Mouse (Mus musculus) CH12.LX (cell line): ENCODE measurements around the gene Plce1. TPM values are rescaled to one million over a fixed set of nuclear protein-coding genes. Genes with fewer than 3 reads are reported as not detected.

ENCODE experiments used
- DNase-seq: peaks from one replicate; pipeline ENCODE4 v3.0.0-alpha.2; 2013; ENCODE audit errors: extremely low read depth
- H3K27ac ChIP-seq: 2 replicates; pipeline ENCODE4 v1.5.1; 2012; ENCODE audit warnings: low read depth, mild to moderate bottlenecking, control low read depth, moderate library complexity; ENCODE audit not compliant: insufficient read depth
- H3K27me3 ChIP-seq: replicated peaks from 2 replicates; pipeline ENCODE3; 2012; ENCODE audit warnings: inconsistent platforms
- H3K36me3 ChIP-seq, 2 experiments: replicated peaks in 1 of 2; 2 replicates each; pipeline versions ENCODE3 to v1.6.1; 2012; ENCODE audit warnings: inconsistent platforms in 1 of 2, low read length in 1 of 2, mild to moderate bottlenecking in 1 of 2, mixed read lengths in 1 of 2, moderate library complexity in 1 of 2; ENCODE audit not compliant: control insufficient read depth in 1 of 2, insufficient read depth in 1 of 2
- H3K4me1 ChIP-seq, 2 experiments: 2 replicates each; pipeline ENCODE4 v1.6.1; 2012; ENCODE audit warnings: inconsistent platforms in 1 of 2, moderate library complexity in 1 of 2; ENCODE audit not compliant: insufficient read depth in 2 of 2, control insufficient read depth in 1 of 2
- H3K4me2 ChIP-seq: 2 replicates; pipeline ENCODE4 v1.6.1; 2012; ENCODE audit warnings: low read depth, mild to moderate bottlenecking, control low read depth; ENCODE audit not compliant: poor library complexity, insufficient read depth, severe bottlenecking
- H3K4me3 ChIP-seq, 3 experiments: fragments of 150-350 bp in 1 of 3; sonication (generic) in 1 of 3; replicated peaks in 1 of 3; 2 replicates each; pipeline versions ENCODE3 to v1.5.1; 2011 to 2012; ENCODE audit warnings: low read depth in 2 of 3, low read length in 2 of 3, mild to moderate bottlenecking in 2 of 3, moderate library complexity in 2 of 3, control low read depth in 1 of 3, improper control_type of control experiment in 1 of 3, inconsistent platforms in 1 of 3, mixed read lengths in 1 of 3; ENCODE audit not compliant: poor library complexity in 1 of 3
- H3K79me2 ChIP-seq: replicated peaks from 2 replicates; pipeline ENCODE4 v1.6.1; 2012; ENCODE audit warnings: mild to moderate bottlenecking, moderate library complexity; ENCODE audit not compliant: control insufficient read depth, poor library complexity, insufficient read depth, severe bottlenecking; ENCODE audit errors: extremely low read depth
- H3K9ac ChIP-seq: 2 replicates; pipeline ENCODE4 v1.6.1; 2012; ENCODE audit warnings: low read depth, mild to moderate bottlenecking, control low read depth, moderate library complexity; ENCODE audit not compliant: insufficient read depth
- H3K9me3 ChIP-seq: replicated peaks from 2 replicates; pipeline ENCODE3; 2012; ENCODE audit warnings: low read length, inconsistent platforms, mixed read lengths
- BHLHE40 ChIP-seq: IDR thresholded peaks from 2 replicates; pipeline ENCODE4 v1.6.1; 2011; ENCODE audit warnings: mild to moderate bottlenecking, low read depth, low read length, improper control_type of control experiment
- CHD1 ChIP-seq: IDR thresholded peaks from 2 replicates; pipeline ENCODE4 v1.6.1; 2012; ENCODE audit warnings: low read depth, low read length, improper control_type of control experiment, inconsistent platforms
- CHD2 ChIP-seq: IDR thresholded peaks from 2 replicates; pipeline ENCODE4 v1.6.1; 2011; ENCODE audit warnings: low read length, improper control_type of control experiment
- CTCF ChIP-seq, 2 experiments: IDR thresholded peaks in 1 of 2; conservative IDR thresholded peaks in 1 of 2; 2 replicates each; pipeline ENCODE4 v1.5.1; 2011 to 2012; ENCODE audit warnings: low read depth in 2 of 2, low read length in 2 of 2, improper control_type of control experiment in 1 of 2, inconsistent platforms in 1 of 2, mild to moderate bottlenecking in 1 of 2, moderate library complexity in 1 of 2
- E2F4 ChIP-seq: IDR thresholded peaks from 2 replicates; pipeline ENCODE4 v1.6.1; 2011; ENCODE audit warnings: low read depth, low read length, improper control_type of control experiment; ENCODE audit not compliant: insufficient replicate concordance
- EP300 ChIP-seq: IDR thresholded peaks from 2 replicates; pipeline ENCODE4 v1.6.1; 2011; ENCODE audit warnings: low read length, improper control_type of control experiment
- ETS1 ChIP-seq: conservative IDR thresholded peaks from 2 replicates; pipeline ENCODE4 v1.6.1; 2012; ENCODE audit warnings: low read depth, mild to moderate bottlenecking, inconsistent platforms, low read length, improper control_type of control experiment, moderate library complexity
- GABPA ChIP-seq: IDR thresholded peaks from 2 replicates; pipeline ENCODE4 v1.6.1; 2012; ENCODE audit warnings: low read depth, low read length, improper control_type of control experiment, inconsistent platforms; ENCODE audit not compliant: insufficient replicate concordance
- HCFC1 ChIP-seq: IDR thresholded peaks from 2 replicates; pipeline ENCODE4 v1.6.1; 2012; ENCODE audit warnings: low read depth, mild to moderate bottlenecking, inconsistent platforms, low read length, improper control_type of control experiment
- JUN ChIP-seq: IDR thresholded peaks from 2 replicates; pipeline ENCODE4 v1.6.1; 2011; ENCODE audit warnings: low read depth, mild to moderate bottlenecking, low read length, improper control_type of control experiment, moderate library complexity; ENCODE audit not compliant: insufficient read depth
- JUND ChIP-seq: conservative IDR thresholded peaks from 2 replicates; pipeline ENCODE4 v1.6.1; 2011; ENCODE audit warnings: low read depth, low read length, improper control_type of control experiment
- KAT2A ChIP-seq: IDR thresholded peaks from 2 replicates; pipeline ENCODE4 v1.6.1; 2012; ENCODE audit warnings: low read length, improper control_type of control experiment, inconsistent platforms; ENCODE audit not compliant: insufficient replicate concordance
- MAFK ChIP-seq: IDR thresholded peaks from 2 replicates; pipeline ENCODE4 v1.6.1; 2011; ENCODE audit warnings: low read length, improper control_type of control experiment; ENCODE audit not compliant: insufficient replicate concordance
- MAX ChIP-seq: IDR thresholded peaks from 2 replicates; pipeline ENCODE4 v1.6.1; 2011; ENCODE audit warnings: low read length, improper control_type of control experiment
- MAZ ChIP-seq: IDR thresholded peaks from 2 replicates; pipeline ENCODE4 v1.6.1; 2012; ENCODE audit warnings: low read depth, mild to moderate bottlenecking, inconsistent platforms, low read length, improper control_type of control experiment, moderate library complexity
- NELFE ChIP-seq: IDR thresholded peaks from 2 replicates; pipeline ENCODE4 v1.6.1; 2011; ENCODE audit warnings: low read depth, low read length, improper control_type of control experiment
- PAX5 ChIP-seq: IDR thresholded peaks from 2 replicates; pipeline ENCODE4 v1.6.1; 2012; ENCODE audit warnings: low read length, inconsistent platforms, mixed read lengths
- POLR2A ChIP-seq: IDR thresholded peaks from 2 replicates; pipeline ENCODE4 v1.6.1; 2011; ENCODE audit warnings: low read depth, mild to moderate bottlenecking, improper control_type of control experiment, low read length
- RAD21 ChIP-seq: IDR thresholded peaks from 2 replicates; pipeline ENCODE4 v1.6.1; 2011; ENCODE audit warnings: low read depth, mild to moderate bottlenecking, low read length, improper control_type of control experiment, moderate library complexity
- RCOR1 ChIP-seq: conservative IDR thresholded peaks from 2 replicates; pipeline ENCODE4 v1.6.1; 2012; ENCODE audit warnings: low read depth, mild to moderate bottlenecking, inconsistent platforms, low read length, improper control_type of control experiment
- SMC3 ChIP-seq: IDR thresholded peaks from 2 replicates; pipeline ENCODE4 v1.6.1; 2011; ENCODE audit warnings: low read depth, low read length, improper control_type of control experiment
- TCF12 ChIP-seq: IDR thresholded peaks from 2 replicates; pipeline ENCODE4 v1.6.1; 2014; ENCODE audit warnings: low read depth, mild to moderate bottlenecking, inconsistent platforms, low read length, improper control_type of control experiment
- UBTF ChIP-seq: IDR thresholded peaks from 2 replicates; pipeline ENCODE4 v1.6.1; 2012; ENCODE audit warnings: low read depth, mild to moderate bottlenecking, inconsistent platforms, low read length, improper control_type of control experiment, moderate library complexity
- USF1 ChIP-seq: IDR thresholded peaks from 2 replicates; pipeline ENCODE4 v1.6.1; 2014; ENCODE audit warnings: low read depth, mild to moderate bottlenecking, inconsistent platforms, low read length, improper control_type of control experiment
- USF2 ChIP-seq: conservative IDR thresholded peaks from 2 replicates; pipeline ENCODE4 v1.6.1; 2011; ENCODE audit warnings: low read depth, low read length, improper control_type of control experiment
- ZC3H11A ChIP-seq: IDR thresholded peaks from 2 replicates; pipeline ENCODE4 v1.6.1; 2012; ENCODE audit warnings: low read depth, mild to moderate bottlenecking, inconsistent platforms, low read length, improper control_type of control experiment
- ZKSCAN1 ChIP-seq: IDR thresholded peaks from 2 replicates; pipeline ENCODE4 v1.6.1; 2012; ENCODE audit warnings: low read depth, inconsistent platforms, low read length, improper control_type of control experiment, borderline replicate concordance
- ZMIZ1 ChIP-seq: IDR thresholded peaks from 2 replicates; pipeline ENCODE4 v1.6.1; 2012; ENCODE audit warnings: low read depth, mild to moderate bottlenecking, inconsistent platforms, low read length, improper control_type of control experiment
- ZNF384 ChIP-seq: IDR thresholded peaks from 2 replicates; pipeline ENCODE4 v1.6.1; 2012; ENCODE audit warnings: low read depth, low read length, improper control_type of control experiment, inconsistent platforms
- dilution Hi-C: fragments of 300-500 bp; cut with MboI; formaldehyde crosslinking; loops from 2 replicates; pipeline ENCODE4 v1.14.3; 2020; ENCODE audit warnings: low sequenced_read_pairs; ENCODE audit not compliant: extremely low pct_unique_long_range_greater_than_20kb, extremely low pct_ligation_motif_present
- in situ Hi-C: fragments of 300-500 bp; cut with MboI; formaldehyde crosslinking; loops from 3 replicates; pipeline ENCODE4 v1.14.3; 2019; ENCODE audit warnings: low sequenced_read_pairs, low pct_ligation_motif_present, low pct_unique_long_range_greater_than_20kb, mixed read lengths
- polyA plus RNA-seq: library from polyadenylated mRNA; unstranded; fragments of >175 nt; gene quantifications from 2 replicates; pipeline ENCODE4 v1.2.1, GENCODE M21; 2012; ENCODE audit warnings: low read depth; ENCODE audit not compliant: insufficient read length
- total RNA-seq, 2 experiments: library from RNA; depleted of rRNA; stranded (reverse); fragments of 300-350 nt in 1 of 2; fragments of >200 nt in 1 of 2; gene quantifications; 2 replicates each; pipeline ENCODE4 v1.2.3; 2012 to 2014

The Plce1 gene
- total and polyA plus RNA-seq, 3 experiments: under 0.01 to 0.13 (median 0.05) TPM

- dilution Hi-C loops: no loop called here
- DNase-seq: no peak
- in situ Hi-C loops: no loop called here
Observed at GRCm38 (mm10) chr19:38665398-38665797, 184.5 kb downstream of the Plce1 start.

GRCm38 (mm10) chr19:38672015-38672600 is 191.2 kb downstream of the Plce1 start:
- TF ChIP-seq TCF12: no peak
- no peak for TF ChIP-seq ZC3H11A
- TF ChIP-seq USF1: no peak
- TF ChIP-seq ZKSCAN1: no peak
- TF ChIP-seq SMC3: no peak
- no peak for TF ChIP-seq EP300
- no peak for TF ChIP-seq BHLHE40
- no peak for TF ChIP-seq USF2
- TF ChIP-seq MAZ: no peak
- TF ChIP-seq GABPA: no peak
- no peak for TF ChIP-seq HCFC1
- TF ChIP-seq UBTF: no peak
- TF ChIP-seq CTCF (conservative IDR thresholded peaks at IDR 0.05 in 1 of 2, IDR thresholded peaks at IDR 0.05 in 1 of 2; ENCODE audit: low read depth in 2 of 2, low read length in 2 of 2): no peak
- no peak for TF ChIP-seq ETS1
- no peak for TF ChIP-seq KAT2A
- no peak for TF ChIP-seq NELFE
- TF ChIP-seq RAD21: no peak
- no peak for TF ChIP-seq MAFK
- no peak for TF ChIP-seq RCOR1
- no peak for TF ChIP-seq POLR2A
- TF ChIP-seq, all 38 proteins: peak for 0
- in situ Hi-C loops: no loop called here
- H3K9me3 ChIP-seq: no peaks in the 10 kb centered on the region
- no peak overlapping the region for H3K27ac ChIP-seq
- H3K36me3 ChIP-seq: no peaks in the 10 kb centered on the region
- H3K4me3 ChIP-seq: no peak overlapping the region
- DNase-seq: no peak
- no peaks in the 10 kb centered on the region for H3K4me1 ChIP-seq
- no peak overlapping the region for H3K4me2 ChIP-seq
- no peak overlapping the region for H3K9ac ChIP-seq
- no peaks in the 10 kb centered on the region for H3K27me3 ChIP-seq
- H3K79me2 ChIP-seq: no peaks in the 10 kb centered on the region
- dilution Hi-C loops: no loop called here

More at GRCm38 (mm10) chr19:38665398-38665797, 184.5 kb downstream of the Plce1 start:
- H3K27me3 ChIP-seq: no peaks in the 10 kb centered on the region
- no peak overlapping the region for H3K9ac ChIP-seq
- H3K27ac ChIP-seq: no peak overlapping the region
- no peak overlapping the region for H3K4me2 ChIP-seq
- H3K4me3 ChIP-seq: no peak overlapping the region
- TF ChIP-seq ZNF384 (no peak), UBTF (no peak), MAFK (no peak), CHD2 (no peak), E2F4 (no peak), RAD21 (no peak), TCF12 (no peak), JUN (no peak), JUND (no peak), PAX5 (no peak), USF2 (no peak), ETS1 (no peak), MAZ (no peak), ZC3H11A (no peak), MAX (no peak), CHD1 (no peak), KAT2A (no peak), ZMIZ1 (no peak)
- H3K36me3 ChIP-seq: no peaks in the 10 kb centered on the region
- H3K4me1 ChIP-seq: no peaks in the 10 kb centered on the region
- no peaks in the 10 kb centered on the region for H3K79me2 ChIP-seq
- H3K9me3 ChIP-seq: no peaks in the 10 kb centered on the region
